Mouse (Mus musculus): ENCODE results near the gene Car12. TPM values are rescaled to one million over a fixed set of nuclear protein-coding genes. Genes with fewer than 3 reads are reported as not detected.

The Car12 gene
- polyA plus RNA-seq, 2 experiments, result 0.10 to 0.17 TPM

DNA sequence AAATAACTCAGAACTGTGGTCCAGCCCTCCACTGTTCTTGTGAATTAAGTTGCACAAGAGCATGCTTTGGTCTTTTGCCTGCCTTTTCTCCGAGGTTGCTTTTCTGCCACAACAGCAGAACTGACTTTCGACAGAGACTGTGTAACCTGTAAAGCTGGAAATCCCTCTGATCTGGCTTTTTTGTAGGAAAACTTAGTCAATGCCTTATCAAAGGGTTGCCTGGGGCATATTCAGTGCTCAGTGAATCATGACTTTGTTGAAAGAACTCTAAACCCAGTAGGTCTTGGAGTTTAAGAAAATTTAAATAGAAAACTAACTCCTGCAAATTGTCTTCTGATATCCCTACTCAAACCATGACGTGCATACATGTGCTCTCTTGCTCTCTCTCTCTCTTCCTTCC is 17.1 kb downstream of the Car12 start:
- Histone ChIP-seq H3K9ac (replicated peaks) (no peak overlapping the region), H3K4me3 (ENCODE audit: insufficient read depth in 1 of 2, low read depth in 2 of 2, low read length in 2 of 2) (no peak overlapping the region), H3K27me3 (ENCODE audit: control insufficient read depth, insufficient read depth, low read length) (no peaks in the 10 kb centered on the region), H3K4me1 (replicated peaks; ENCODE audit: control insufficient read depth in 2 of 2, insufficient read depth in 2 of 2, low read length in 1 of 2) (peaks cover 0 to 7% of the 10 kb centered on the region in 2 experiments; a peak in 2 of 4 replicates), H3K9me3 (ENCODE audit: control insufficient read depth, low read length) (no peaks in the 10 kb centered on the region), H3K27ac (no peak overlapping the region), H3K4me2 (ENCODE audit: low read depth) (no peak overlapping the region), H3K36me3 (replicated peaks; ENCODE audit: control insufficient read depth, insufficient read depth, low read depth) (no peaks in the 10 kb centered on the region)
- no peak for TF ChIP-seq CTCF (IDR thresholded peaks at IDR 0.05; ENCODE audit: low read depth)
- TF ChIP-seq EP300 (IDR thresholded peaks at IDR 0.05; ENCODE audit: low read depth), result no peak
- ATAC-seq (ENCODE audit: insufficient read depth), result no peak
- WGBS (ENCODE audit: insufficient replicate concordance), result 46% methylated on average over 3 of the region's 3 CpGs
- DNase-seq (ENCODE audit: low read depth in 3 of 3, low spot score in 3 of 3), result no peak

- Histone ChIP-seq H3K4me1 (replicated peaks; ENCODE audit: control insufficient read depth in 2 of 2, insufficient read depth in 2 of 2, low read length in 1 of 2) (peaks cover 0 to 7% of the 10 kb centered on the region in 2 experiments; a peak in 2 of 4 replicates), H3K9ac (replicated peaks) (no peak overlapping the region), H3K27me3 (ENCODE audit: control insufficient read depth, insufficient read depth, low read length) (no peaks in the 10 kb centered on the region), H3K27ac (no peak overlapping the region), H3K4me3 (ENCODE audit: insufficient read depth in 1 of 2, low read depth in 2 of 2, low read length in 2 of 2) (no peak overlapping the region), H3K4me2 (ENCODE audit: low read depth) (no peak overlapping the region), H3K9me3 (ENCODE audit: control insufficient read depth, low read length) (no peaks in the 10 kb centered on the region), H3K36me3 (replicated peaks; ENCODE audit: control insufficient read depth, insufficient read depth, low read depth) (no peaks in the 10 kb centered on the region)
- DNase-seq (ENCODE audit: low read depth in 3 of 3, low spot score in 3 of 3) (no peak), ATAC-seq (ENCODE audit: insufficient read depth) (no peak)
- TF ChIP-seq CTCF (IDR thresholded peaks at IDR 0.05; ENCODE audit: low read depth) (no peak), EP300 (IDR thresholded peaks at IDR 0.05; ENCODE audit: low read depth) (no peak)
- 55% methylated on average over 7 of the region's 7 CpGs for WGBS (ENCODE audit: insufficient replicate concordance)
These were observed 17.8 kb downstream of the Car12 start for GRCm38 (mm10) chr9:66731284-66731683.

GRCm38 (mm10) chr9:66732791-66733691 is 19.6 kb downstream of the Car12 start:
- no peak overlapping the region for H3K4me3 ChIP-seq (ENCODE audit: insufficient read depth in 1 of 2, low read depth in 2 of 2, low read length in 2 of 2)
- H3K4me1 ChIP-seq (replicated peaks; ENCODE audit: control insufficient read depth in 2 of 2, insufficient read depth in 2 of 2, low read length in 1 of 2), result peaks cover 0 to 7% of the 10 kb centered on the region in 2 experiments; a peak in 2 of 4 replicates
- DNase-seq (ENCODE audit: low read depth in 3 of 3, low spot score in 3 of 3) (no peak), ATAC-seq (ENCODE audit: insufficient read depth) (no peak)
- no peaks in the 10 kb centered on the region for H3K9me3 ChIP-seq (ENCODE audit: control insufficient read depth, low read length)
- no peak for TF ChIP-seq EP300 (IDR thresholded peaks at IDR 0.05; ENCODE audit: low read depth)
- TF ChIP-seq CTCF (IDR thresholded peaks at IDR 0.05; ENCODE audit: low read depth), result no peak
- no peak overlapping the region for H3K9ac ChIP-seq (replicated peaks)
- no peak overlapping the region for H3K27ac ChIP-seq
- no peaks in the 10 kb centered on the region for H3K27me3 ChIP-seq (ENCODE audit: control insufficient read depth, insufficient read depth, low read length)
- no peaks in the 10 kb centered on the region for H3K36me3 ChIP-seq (replicated peaks; ENCODE audit: control insufficient read depth, insufficient read depth, low read depth)
- 44% methylated on average over 15 of the region's 15 CpGs for WGBS (ENCODE audit: insufficient replicate concordance)
- H3K4me2 ChIP-seq (ENCODE audit: low read depth), result no peak overlapping the region

GRCm38 (mm10) chr9:66734568-66734967 is 21.1 kb downstream of the Car12 start:
- H3K4me2 ChIP-seq (ENCODE audit: low read depth), result no peak overlapping the region
- no peak overlapping the region for H3K4me3 ChIP-seq (ENCODE audit: insufficient read depth in 1 of 2, low read depth in 2 of 2, low read length in 2 of 2)
- H3K36me3 ChIP-seq (replicated peaks; ENCODE audit: control insufficient read depth, insufficient read depth, low read depth), result no peaks in the 10 kb centered on the region
- H3K27me3 ChIP-seq (ENCODE audit: control insufficient read depth, insufficient read depth, low read length), result no peaks in the 10 kb centered on the region
- TF ChIP-seq EP300 (IDR thresholded peaks at IDR 0.05; ENCODE audit: low read depth), result no peak
- no peak for TF ChIP-seq CTCF (IDR thresholded peaks at IDR 0.05; ENCODE audit: low read depth)
- H3K27ac ChIP-seq, result no peak overlapping the region
- no peak for DNase-seq (ENCODE audit: low read depth in 3 of 3, low spot score in 3 of 3)
- peaks cover 0 to 7% of the 10 kb centered on the region in 2 experiments; a peak in 2 of 4 replicates for H3K4me1 ChIP-seq (replicated peaks; ENCODE audit: control insufficient read depth in 2 of 2, insufficient read depth in 2 of 2, low read length in 1 of 2)
- WGBS (ENCODE audit: insufficient replicate concordance), result 53% methylated on average over 6 of the region's 6 CpGs
- H3K9me3 ChIP-seq (ENCODE audit: control insufficient read depth, low read length), result no peaks in the 10 kb centered on the region
- no peak for ATAC-seq (ENCODE audit: insufficient read depth)
- H3K9ac ChIP-seq (replicated peaks), result no peak overlapping the region

DNA sequence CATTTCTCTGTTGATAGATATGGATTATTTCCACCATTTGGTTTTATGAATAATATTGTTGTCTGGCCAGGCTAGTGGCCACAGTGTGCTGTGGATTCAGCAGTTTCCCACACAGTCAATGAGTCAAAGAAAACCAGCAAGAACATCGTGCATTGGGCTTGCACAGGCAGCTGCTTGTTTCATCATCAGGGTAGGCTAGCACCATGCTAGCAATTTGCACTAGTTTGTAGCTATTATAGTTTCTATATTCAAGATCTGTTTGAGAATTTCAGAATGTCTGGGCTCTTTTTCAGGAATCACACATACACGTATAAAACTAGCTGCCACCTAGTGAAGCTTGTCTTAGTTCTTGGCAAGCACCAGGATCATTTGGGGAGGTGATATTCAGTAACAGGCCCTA is 21.6 kb downstream of the Car12 start:
- H3K4me3 ChIP-seq (ENCODE audit: insufficient read depth in 1 of 2, low read depth in 2 of 2, low read length in 2 of 2), result no peak overlapping the region
- H3K27me3 ChIP-seq (ENCODE audit: control insufficient read depth, insufficient read depth, low read length), result no peaks in the 10 kb centered on the region
- H3K9me3 ChIP-seq (ENCODE audit: control insufficient read depth, low read length), result no peaks in the 10 kb centered on the region
- H3K4me2 ChIP-seq (ENCODE audit: low read depth), result no peak overlapping the region
- H3K36me3 ChIP-seq (replicated peaks; ENCODE audit: control insufficient read depth, insufficient read depth, low read depth), result no peaks in the 10 kb centered on the region
- WGBS (ENCODE audit: insufficient replicate concordance), result 71% methylated on average over 2 of the region's 2 CpGs
- H3K27ac ChIP-seq, result no peak overlapping the region
- no peak for ATAC-seq (ENCODE audit: insufficient read depth)
- no peak for DNase-seq (ENCODE audit: low read depth in 3 of 3, low spot score in 3 of 3)
- no peak overlapping the region for H3K9ac ChIP-seq (replicated peaks)
- peaks cover 0 to 7% of the 10 kb centered on the region in 2 experiments; a peak in 2 of 4 replicates for H3K4me1 ChIP-seq (replicated peaks; ENCODE audit: control insufficient read depth in 2 of 2, insufficient read depth in 2 of 2, low read length in 1 of 2)
- TF ChIP-seq CTCF (IDR thresholded peaks at IDR 0.05; ENCODE audit: low read depth), result no peak
- TF ChIP-seq EP300 (IDR thresholded peaks at IDR 0.05; ENCODE audit: low read depth), result no peak
